Mouse (Mus musculus) myocyte (in vitro differentiated cells): ENCODE data around the gene Otop2. TPM values are rescaled to one million over a fixed set of nuclear protein-coding genes. Genes with fewer than 3 reads are reported as not detected.

ENCODE experiments used
- H3K27me3 ChIP-seq: one replicate; pipeline ENCODE4 v1.6.1; 2011; ENCODE audit not compliant: control insufficient read depth, insufficient read depth, insufficient read length
- H3K36me3 ChIP-seq: one replicate; pipeline ENCODE4 v1.6.1; 2011; ENCODE audit not compliant: control insufficient read depth, insufficient read depth
- H3K4me2 ChIP-seq: one replicate; pipeline ENCODE4 v1.6.1; 2011; ENCODE audit warnings: low read depth, control low read depth
- H3K4me3 ChIP-seq: one replicate; pipeline ENCODE4 v1.5.1; 2011; ENCODE audit warnings: mild to moderate bottlenecking, control low read depth, moderate library complexity
- H3K79me2 ChIP-seq: one replicate; pipeline ENCODE4 v1.6.1; 2011; ENCODE audit not compliant: control insufficient read depth, insufficient read depth
- H3ac ChIP-seq: one replicate; pipeline ENCODE4 v1.6.1; 2011; ENCODE audit not compliant: control insufficient read depth, insufficient read length
- CEBPB ChIP-seq: IDR thresholded peaks from 2 replicates; pipeline ENCODE4 v1.6.1; 2011; ENCODE audit warnings: mild to moderate bottlenecking, moderate library complexity; ENCODE audit not compliant: poor library complexity, insufficient read depth, severe bottlenecking
- E2F4 ChIP-seq: IDR thresholded peaks from one replicate; pipeline ENCODE4 v1.6.1; 2011; ENCODE audit warnings: mild to moderate bottlenecking, control low read depth, moderate library complexity; ENCODE audit not compliant: insufficient read depth
- MAX ChIP-seq: IDR thresholded peaks from one replicate; pipeline ENCODE4 v1.6.1; 2011; ENCODE audit warnings: low read depth, mild to moderate bottlenecking, control low read depth
- MYOD1 ChIP-seq, 3 experiments: IDR thresholded peaks; one replicate each; pipeline ENCODE4 v1.6.1; 2011; ENCODE audit warnings: control low read depth in 2 of 3, low read depth in 2 of 3, mild to moderate bottlenecking in 2 of 3, moderate library complexity in 1 of 3; ENCODE audit not compliant: insufficient read length in 2 of 3, control insufficient read depth in 1 of 3
- MYOG ChIP-seq, 3 experiments: IDR thresholded peaks; one replicate each; pipeline ENCODE4 v1.6.1; 2011; ENCODE audit warnings: control low read depth in 2 of 3, low read depth in 2 of 3, mild to moderate bottlenecking in 2 of 3; ENCODE audit not compliant: insufficient read length in 2 of 3, control insufficient read depth in 1 of 3, insufficient read depth in 1 of 3
- POLR2A ChIP-seq: IDR thresholded peaks from one replicate; pipeline ENCODE4 v1.6.1; 2011; ENCODE audit warnings: low read depth, mild to moderate bottlenecking, control low read depth, moderate library complexity; ENCODE audit not compliant: insufficient read length
- POLR2AphosphoS2 ChIP-seq: IDR thresholded peaks from one replicate; pipeline ENCODE4 v1.6.1; 2011; ENCODE audit warnings: low read depth, control low read depth; ENCODE audit not compliant: insufficient read length
- REST ChIP-seq: IDR thresholded peaks from one replicate; pipeline ENCODE4 v1.6.1; 2011; ENCODE audit warnings: mild to moderate bottlenecking, control low read depth, moderate library complexity; ENCODE audit not compliant: insufficient read depth, insufficient read length
- SRF ChIP-seq: IDR thresholded peaks from one replicate; pipeline ENCODE4 v1.6.1; 2011; ENCODE audit warnings: low read depth; ENCODE audit not compliant: control insufficient read depth, insufficient read length
- TCF12 ChIP-seq: IDR thresholded peaks from one replicate; pipeline ENCODE4 v1.6.1; 2011; ENCODE audit warnings: mild to moderate bottlenecking, control low read depth; ENCODE audit not compliant: poor library complexity, insufficient read depth, severe bottlenecking
- TCF3 ChIP-seq: IDR thresholded peaks from one replicate; pipeline ENCODE4 v1.6.1; 2011; ENCODE audit warnings: low read depth, control low read depth; ENCODE audit not compliant: insufficient read length
- USF1 ChIP-seq: IDR thresholded peaks from one replicate; pipeline ENCODE4 v1.6.1; 2011; ENCODE audit warnings: low read depth, mild to moderate bottlenecking, control low read depth, moderate library complexity
- polyA plus RNA-seq: library from polyadenylated mRNA; unstranded; fragments of >200 nt; fragmentation: generic; extraction: Trizol; gene quantifications from one replicate; pipeline ENCODE4 v1.2.1, GENCODE M21; 2012; ENCODE audit warnings: missing spikeins

Otop2 gene
- polyA plus RNA-seq, 1 experiment, result 0.01 TPM

DNA sequence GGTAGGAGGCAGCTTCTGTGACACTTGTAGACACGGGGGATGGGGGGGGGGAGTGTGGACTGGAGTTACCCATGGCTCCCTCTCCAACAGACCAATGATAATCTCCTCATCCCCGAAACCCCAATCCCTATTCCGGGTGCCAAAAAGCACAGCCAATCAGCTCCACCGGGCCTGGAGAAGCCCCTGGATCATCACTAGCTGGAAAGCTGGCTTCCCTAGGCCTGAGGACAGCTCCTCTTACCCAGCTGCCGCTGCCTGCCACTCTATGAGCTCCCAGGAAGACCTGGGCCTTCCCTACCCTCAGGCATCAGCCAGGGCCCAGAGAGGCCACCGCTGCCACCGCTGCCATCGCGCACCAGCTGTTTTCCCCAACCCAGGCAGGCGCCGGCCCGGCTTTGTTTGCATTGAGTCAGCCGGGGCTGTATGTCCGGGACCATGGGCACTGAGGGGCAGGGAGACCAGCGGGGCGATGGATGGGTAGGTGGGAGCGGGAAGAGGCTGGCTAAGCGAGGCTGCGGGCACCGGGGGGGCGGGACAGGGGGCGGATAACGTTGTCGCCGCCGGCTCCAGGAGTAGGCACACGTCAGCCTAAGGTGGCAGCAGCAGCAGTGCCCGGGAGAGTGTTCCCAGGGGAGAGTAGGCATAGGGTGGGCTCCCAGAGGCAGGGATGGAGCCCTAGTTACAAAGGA, 59.9 kb downstream of the Otop2 start:
- Histone ChIP-seq H3K4me2 (peak overlapping the region; percentile 70), H3K79me2 (peaks cover 13% of the 10 kb centered on the region), H3K4me3 (peak overlapping the region; percentile 79), H3K27me3 (no peaks in the 10 kb centered on the region), H3ac (peak overlapping the region; percentile 41), H3K36me3 (no peaks in the 10 kb centered on the region)
- TF ChIP-seq MYOG (IDR thresholded peaks at IDR 0.05; ENCODE audit: control insufficient read depth in 1 of 3, insufficient read depth in 1 of 3, insufficient read length in 2 of 3, low read depth in 2 of 3) (peak in 2 of 3 experiments; percentile 31 to 54), CEBPB (no peak), MYOD1 (IDR thresholded peaks at IDR 0.05; ENCODE audit: control insufficient read depth in 1 of 3, insufficient read length in 2 of 3, low read depth in 2 of 3) (peak in 2 of 3 experiments; percentile 34 to 59), POLR2AphosphoS2 (peak; percentile 17)

DNA sequence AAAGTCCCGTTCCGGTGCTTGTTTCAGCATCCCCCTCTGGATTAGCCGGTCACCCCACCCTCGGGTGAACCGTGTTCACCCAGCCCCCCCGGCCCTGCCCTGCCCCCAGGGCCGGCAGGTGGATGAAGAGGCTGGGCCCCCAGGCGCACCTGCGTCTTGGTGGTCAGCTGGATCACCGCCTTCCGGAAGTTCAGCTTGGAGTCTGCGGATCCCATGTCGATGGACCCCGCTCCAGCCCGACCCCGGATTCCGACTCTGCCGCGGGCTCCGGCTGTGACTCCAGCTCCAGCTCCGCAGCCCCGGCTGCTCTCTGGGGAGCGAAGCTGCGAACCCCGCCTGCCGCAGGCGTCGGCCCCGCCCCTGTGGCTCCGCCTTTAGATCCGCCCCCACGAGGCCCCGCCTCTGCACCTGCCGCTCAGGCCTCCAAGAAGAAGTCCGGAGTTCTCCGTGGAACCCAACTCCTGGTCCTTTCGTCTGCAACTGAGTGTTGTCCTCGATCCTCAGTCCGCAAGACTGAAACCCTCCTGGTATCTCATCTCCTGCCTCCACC, 60.5 kb downstream of the Otop2 start, which contains the start of gene Hid1:
TSS of gene Hid1 (minus strand) at position 362 of the 550 bp plus-strand sequence.
- no peaks in the 10 kb centered on the region for H3K27me3 ChIP-seq
- peak within 1 kb of the TSS; percentile 41 for H3ac ChIP-seq
- H3K36me3 ChIP-seq, result no peaks in the 10 kb centered on the region
- peak within 1 kb of the TSS; percentile 79 for H3K4me3 ChIP-seq
- peak within 1 kb of the TSS; percentile 70 for H3K4me2 ChIP-seq
- TF ChIP-seq POLR2AphosphoS2 (peak; percentile 84), SRF (peak; percentile 36), MYOD1 (IDR thresholded peaks at IDR 0.05; ENCODE audit: control insufficient read depth in 1 of 3, insufficient read length in 2 of 3, low read depth in 2 of 3) (peak in 2 of 3 experiments; percentile 84 to 87), POLR2A (peak; percentile 93), CEBPB (no peak), TCF3 (no peak), MYOG (IDR thresholded peaks at IDR 0.05; ENCODE audit: control insufficient read depth in 1 of 3, insufficient read depth in 1 of 3, insufficient read length in 2 of 3, low read depth in 2 of 3) (peak; percentile 53 to 83 (median 74))
- peaks cover 13% of the 10 kb centered on the region for H3K79me2 ChIP-seq

DNA sequence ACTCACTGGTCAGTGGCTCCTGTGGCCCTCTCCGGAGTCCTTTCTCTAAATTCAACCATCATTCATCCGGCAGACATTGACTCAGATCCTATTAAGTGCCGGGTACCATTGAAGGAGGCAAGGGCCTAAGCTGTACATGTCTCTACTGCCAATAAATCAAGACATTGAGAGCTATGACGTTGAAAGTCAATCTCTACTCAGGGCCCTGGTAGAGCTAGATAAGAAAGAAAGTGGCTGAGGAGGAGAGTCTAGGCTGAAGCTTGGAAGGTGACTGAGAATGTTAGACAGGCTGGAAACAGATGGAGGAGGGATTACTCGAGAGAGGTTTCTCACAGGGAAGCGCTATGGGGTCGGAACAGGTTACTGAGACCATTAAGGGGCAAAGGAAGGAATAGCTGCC, 63.4 kb downstream of the Otop2 start:
- Histone ChIP-seq H3K27me3 (no peaks in the 10 kb centered on the region), H3ac (no peak overlapping the region), H3K4me3 (no peak overlapping the region), H3K4me2 (no peak overlapping the region), H3K36me3 (no peaks in the 10 kb centered on the region), H3K79me2 (peaks cover 4% of the 10 kb centered on the region)
- TF ChIP-seq TCF12, result no peak
- no peak for TF ChIP-seq REST

- H3ac ChIP-seq, result no peak overlapping the region
- H3K4me2 ChIP-seq, result no peak overlapping the region
- no peaks in the 10 kb centered on the region for H3K27me3 ChIP-seq
- TF ChIP-seq MYOG (IDR thresholded peaks at IDR 0.05; ENCODE audit: control insufficient read depth in 1 of 3, insufficient read depth in 1 of 3, insufficient read length in 2 of 3, low read depth in 2 of 3), result peak in 1 of 3 experiments; percentile 37
- no peak for TF ChIP-seq REST
- peak in 2 of 3 experiments; percentile 63 to 70 for TF ChIP-seq MYOD1 (IDR thresholded peaks at IDR 0.05; ENCODE audit: control insufficient read depth in 1 of 3, insufficient read length in 2 of 3, low read depth in 2 of 3)
- TF ChIP-seq POLR2AphosphoS2, result no peak
- no peak overlapping the region for H3K4me3 ChIP-seq
- H3K79me2 ChIP-seq, result no peaks in the 10 kb centered on the region
- H3K36me3 ChIP-seq, result no peaks in the 10 kb centered on the region
These were observed 64.4 kb downstream of the Otop2 start for GRCm38 (mm10) chr11:115371354-115371753.

- H3K4me3 ChIP-seq, result no peak overlapping the region
- no peaks in the 10 kb centered on the region for H3K36me3 ChIP-seq
- TF ChIP-seq TCF12 (no peak), CEBPB (no peak), MYOG (IDR thresholded peaks at IDR 0.05; ENCODE audit: control insufficient read depth in 1 of 3, insufficient read depth in 1 of 3, insufficient read length in 2 of 3, low read depth in 2 of 3) (no peak), MAX (no peak), USF1 (no peak), POLR2A (no peak), TCF3 (no peak), POLR2AphosphoS2 (no peak), E2F4 (no peak), SRF (no peak), REST (no peak), MYOD1 (IDR thresholded peaks at IDR 0.05; ENCODE audit: control insufficient read depth in 1 of 3, insufficient read length in 2 of 3, low read depth in 2 of 3) (no peak)
- no peaks in the 10 kb centered on the region for H3K79me2 ChIP-seq
- H3K27me3 ChIP-seq, result no peaks in the 10 kb centered on the region
- H3K4me2 ChIP-seq, result no peak overlapping the region
- H3ac ChIP-seq, result no peak overlapping the region
These were observed 65.1 kb downstream of the Otop2 start for GRCm38 (mm10) chr11:115372015-115372414.
